Mouse (Mus musculus) WW6 (cell line): ENCODE results near the gene Ccnd2.
A peak's percentile ranks its signal among the peaks of the same experiment; 100 is the strongest.

ENCODE experiments used
- DNase-seq: peaks from one replicate; pipeline ENCODE4 v3.0.0-alpha.2; 2013; ENCODE audit warnings: low read depth, low spot score

The Ccnd2 gene

GRCm38 (mm10) chr6:127108368-127109060 lies 43.5 kb downstream of the Ccnd2 start:
- DNase-seq: no peak

DNA sequence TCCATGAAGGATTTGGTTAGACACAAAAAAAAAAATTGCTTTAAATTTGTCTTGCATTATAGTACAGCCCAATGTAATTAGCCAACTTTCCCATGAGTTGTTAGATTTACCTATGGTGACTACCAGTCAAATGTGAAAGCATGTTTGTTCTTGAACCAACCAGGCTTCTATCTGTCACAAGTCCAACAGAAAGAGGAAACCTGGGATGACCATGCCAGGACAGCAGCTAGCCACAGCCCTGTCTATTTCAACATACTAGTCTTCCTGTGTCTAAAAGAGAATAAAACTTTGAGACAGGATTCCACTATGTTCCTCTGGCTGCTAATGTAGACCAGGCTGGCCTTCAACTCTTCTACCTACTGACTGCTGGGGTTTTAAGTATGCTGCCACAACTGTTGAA lies 44.6 kb downstream of the Ccnd2 start:
- no peak for DNase-seq

- DNase-seq: no peak
Measured at GRCm38 (mm10) chr6:127106726-127107125, 45.3 kb downstream of the Ccnd2 start.

DNA sequence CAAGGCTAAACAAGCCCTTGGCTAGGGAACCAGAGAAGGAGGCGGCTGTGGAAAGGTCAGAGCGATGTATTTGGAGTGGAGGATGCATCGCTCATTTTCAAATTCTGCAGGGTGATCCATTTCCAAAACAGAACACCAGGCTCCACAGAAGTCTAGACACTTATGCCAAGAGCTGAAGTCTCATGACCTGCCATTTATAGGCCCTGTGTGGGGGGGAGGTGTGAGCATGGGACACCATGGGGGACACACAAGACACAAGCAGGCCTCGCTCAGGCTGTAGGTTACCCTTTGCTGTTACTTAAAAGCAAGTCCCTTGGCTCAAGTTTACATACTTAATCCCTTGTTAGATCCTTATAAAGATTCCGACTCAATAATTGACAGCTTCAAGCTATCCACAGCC lies 45.8 kb downstream of the Ccnd2 start:
- DNase-seq: no peak

GRCm38 (mm10) chr6:127105107-127105506 lies 46.9 kb downstream of the Ccnd2 start:
- DNase-seq: no peak

- no peak for DNase-seq
Measured at GRCm38 (mm10) chr6:127104396-127105029, 47.5 kb downstream of the Ccnd2 start.

DNA sequence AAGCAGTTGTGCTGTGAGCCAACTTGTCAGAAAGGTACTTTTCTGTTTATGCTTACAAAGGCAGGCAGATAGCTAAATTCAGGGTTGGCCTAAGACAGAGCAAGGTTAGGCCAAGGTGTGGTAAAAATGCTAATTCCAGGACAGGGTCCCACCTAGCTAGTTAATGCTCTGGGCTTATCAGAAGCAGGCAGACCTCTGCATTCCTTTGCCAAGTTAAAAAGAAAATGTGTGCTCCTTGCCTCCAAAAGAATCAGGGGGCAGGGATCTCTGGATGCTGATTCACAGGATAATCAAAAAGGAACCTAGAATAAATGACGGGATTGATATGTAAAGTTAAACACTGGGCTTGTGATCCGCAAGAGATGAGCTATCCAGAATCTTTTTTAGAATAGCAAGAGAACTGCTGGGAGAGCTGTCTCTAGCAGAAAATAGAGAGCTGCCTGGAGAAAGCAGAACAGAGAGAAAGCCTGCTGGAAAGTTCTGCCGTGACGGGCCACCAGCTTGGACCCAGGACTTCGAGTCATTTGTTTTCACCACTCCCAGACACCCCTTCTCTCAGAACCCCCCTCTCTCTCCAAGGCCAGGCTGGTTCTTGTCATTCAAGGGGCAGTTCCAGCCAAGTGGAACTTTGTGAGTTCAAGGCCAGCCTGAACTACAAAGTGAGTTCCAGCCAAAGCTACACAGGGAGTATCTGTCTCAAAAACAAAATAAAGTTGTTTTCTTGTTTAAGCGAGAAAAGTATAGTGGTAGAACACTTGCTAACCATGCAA lies 48.3 kb downstream of the Ccnd2 start:
- DNase-seq: no peak

DNA sequence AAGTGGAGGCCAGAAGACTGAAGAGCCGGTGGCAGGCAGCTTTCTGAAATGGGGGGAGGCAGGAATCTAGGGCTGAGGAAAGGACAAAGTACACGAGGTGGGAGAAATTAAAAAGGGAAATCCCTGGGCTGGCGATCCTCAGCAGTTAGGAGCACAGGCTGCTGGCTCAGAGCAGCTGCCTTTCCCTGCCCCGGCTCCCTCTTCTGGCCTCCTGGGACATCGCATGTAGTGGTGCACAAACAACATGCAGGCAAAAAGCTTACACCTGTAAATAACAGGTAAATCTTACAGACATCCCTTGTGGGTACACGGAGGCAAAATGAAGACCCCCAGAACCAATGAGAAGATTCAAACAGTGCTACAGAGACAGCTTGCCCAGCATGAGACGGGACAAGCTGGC lies 57.4 kb downstream of the Ccnd2 start:
- no peak for DNase-seq

DNA sequence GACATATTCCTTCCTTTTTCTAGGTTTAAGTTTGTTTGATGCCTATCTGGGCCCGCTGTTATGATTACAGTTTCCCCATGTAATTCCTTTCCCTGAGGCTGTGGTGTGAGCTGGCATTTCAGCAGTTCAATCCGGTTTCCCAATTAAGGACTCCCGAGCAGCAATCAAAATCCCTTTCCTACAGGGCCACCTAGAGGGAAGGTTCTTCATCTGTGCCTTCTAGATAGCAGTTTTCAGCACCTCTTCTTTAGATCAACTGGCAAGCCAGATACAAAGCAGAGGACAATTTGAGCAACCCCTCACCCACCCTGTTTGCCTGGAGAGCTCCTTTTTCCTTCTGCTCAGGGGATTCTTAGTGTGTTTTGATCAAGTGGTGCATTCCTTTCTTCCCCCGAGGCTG lies 65.3 kb downstream of the Ccnd2 start:
- no peak for DNase-seq

- DNase-seq: no peak
Measured at GRCm38 (mm10) chr6:127081820-127082219, 70.2 kb downstream of the Ccnd2 start.

- peak; percentile 79 for DNase-seq
Measured at GRCm38 (mm10) chr6:127079867-127080731, 71.9 kb downstream of the Ccnd2 start.
